Mouse (Mus musculus): ENCODE measurements at regions not wholly inside any gene's neighbourhood (a gene's known extent, or its start where the extent isn't known, plus 50 kb on each side); places are given as distances from the start of the nearest gene placed in this dataset.
"Not testable (repeated sequence)": the region's sequence is repeated elsewhere in the genome, so short reads cannot be mapped to it uniquely, and the experiment has no call there.

DNA sequence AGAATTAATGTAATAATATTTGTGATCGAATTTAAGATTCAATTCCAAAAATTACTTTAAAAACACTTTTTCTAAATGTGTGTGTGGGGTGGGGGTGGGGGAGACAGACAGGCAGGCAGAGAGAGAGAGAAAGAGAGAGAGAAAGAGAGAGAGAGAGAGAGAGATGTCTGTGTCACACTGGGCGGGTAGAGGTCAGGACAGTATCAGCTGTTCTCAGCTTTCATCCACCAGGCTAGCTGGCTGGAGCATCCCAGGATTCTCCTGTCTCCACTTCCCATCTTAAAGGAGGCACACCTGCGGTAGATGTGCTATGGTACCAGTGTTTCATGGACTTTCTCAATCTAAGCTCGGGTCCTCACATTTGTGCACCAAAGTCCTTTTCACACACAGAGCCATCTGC, 73.3 kb upstream of the Klf14 start:
- no peak for DNase-seq (ENCODE audit: low read depth in 3 of 3, low spot score in 3 of 3)
- Histone ChIP-seq H3K27me3 (ENCODE audit: control insufficient read depth, insufficient read depth, low read length) (no peaks in the 10 kb centered on the region), H3K9me3 (ENCODE audit: control insufficient read depth, low read length) (no peaks in the 10 kb centered on the region), H3K4me3 (ENCODE audit: insufficient read depth in 1 of 2, low read depth in 2 of 2, low read length in 2 of 2) (no peak overlapping the region), H3K4me2 (ENCODE audit: low read depth) (no peak overlapping the region), H3K9ac (replicated peaks) (no peak overlapping the region), H3K4me1 (replicated peaks; ENCODE audit: control insufficient read depth in 2 of 2, insufficient read depth in 2 of 2, low read length in 1 of 2) (no peaks in the 10 kb centered on the region), H3K27ac (no peak overlapping the region), H3K36me3 (replicated peaks; ENCODE audit: control insufficient read depth, insufficient read depth, low read depth) (no peaks in the 10 kb centered on the region)
- 55% methylated on average over 4 of the region's 4 CpGs for WGBS (ENCODE audit: insufficient replicate concordance)
- no peak for TF ChIP-seq EP300 (IDR thresholded peaks at IDR 0.05; ENCODE audit: low read depth)
- TF ChIP-seq CTCF (IDR thresholded peaks at IDR 0.05; ENCODE audit: low read depth): no peak
- ATAC-seq (ENCODE audit: insufficient read depth): no peak

DNA sequence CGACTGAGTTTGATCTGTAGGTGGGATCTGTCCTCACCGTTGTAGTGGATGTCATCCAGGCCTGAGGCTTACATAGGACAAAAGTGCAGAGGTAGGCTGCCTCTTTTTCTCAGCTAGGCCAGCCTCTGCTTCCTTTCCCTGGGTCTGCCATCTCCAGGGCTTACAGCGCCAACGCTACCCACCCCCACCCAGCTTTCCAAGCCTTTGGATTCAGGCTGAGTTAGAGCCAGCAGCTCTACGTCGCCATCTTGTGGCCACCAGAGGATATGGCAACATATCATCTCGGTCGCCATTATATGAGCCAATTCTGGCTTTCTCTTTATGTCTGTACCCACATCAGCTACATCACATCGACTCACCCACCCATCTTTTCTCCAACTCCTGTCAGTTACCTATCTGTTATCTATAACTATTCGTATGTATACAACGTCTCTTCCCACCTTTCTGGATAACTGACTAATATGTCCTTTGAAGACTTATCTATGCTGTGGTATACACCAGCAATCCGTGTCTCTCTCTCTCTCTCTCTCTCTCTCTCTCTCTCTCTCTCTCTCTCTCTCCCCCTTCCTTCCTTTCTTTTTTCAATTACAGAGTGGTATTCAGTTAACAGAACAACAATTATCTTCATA, 74.2 kb upstream of the Klf14 start:
- H3K9ac ChIP-seq (replicated peaks): no peak overlapping the region
- no peak for ATAC-seq (ENCODE audit: insufficient read depth)
- no peaks in the 10 kb centered on the region for H3K4me1 ChIP-seq (replicated peaks; ENCODE audit: control insufficient read depth in 2 of 2, insufficient read depth in 2 of 2, low read length in 1 of 2)
- H3K4me2 ChIP-seq (ENCODE audit: low read depth): no peak overlapping the region
- no peaks in the 10 kb centered on the region for H3K27me3 ChIP-seq (ENCODE audit: control insufficient read depth, insufficient read depth, low read length)
- H3K27ac ChIP-seq: no peak overlapping the region
- no peak overlapping the region for H3K4me3 ChIP-seq (ENCODE audit: insufficient read depth in 1 of 2, low read depth in 2 of 2, low read length in 2 of 2)
- 4% methylated on average over 12 of the region's 12 CpGs for WGBS (ENCODE audit: insufficient replicate concordance)
- H3K36me3 ChIP-seq (replicated peaks; ENCODE audit: control insufficient read depth, insufficient read depth, low read depth): no peaks in the 10 kb centered on the region
- TF ChIP-seq CTCF (IDR thresholded peaks at IDR 0.05; ENCODE audit: low read depth) (peak; percentile 96), EP300 (IDR thresholded peaks at IDR 0.05; ENCODE audit: low read depth) (no peak)
- peak; percentile 11 to 26 (median 23) for DNase-seq (ENCODE audit: low read depth in 3 of 3, low spot score in 3 of 3)
- H3K9me3 ChIP-seq (ENCODE audit: control insufficient read depth, low read length): no peaks in the 10 kb centered on the region

GRCm38 (mm10) chr6:31034796-31035195, 75.9 kb upstream of the Klf14 start:
- ATAC-seq (ENCODE audit: insufficient read depth): no peak
- H3K4me1 ChIP-seq (replicated peaks; ENCODE audit: control insufficient read depth in 2 of 2, insufficient read depth in 2 of 2, low read length in 1 of 2): no peaks in the 10 kb centered on the region
- WGBS (ENCODE audit: insufficient replicate concordance): 70% methylated on average over 10 of the region's 10 CpGs

DNA sequence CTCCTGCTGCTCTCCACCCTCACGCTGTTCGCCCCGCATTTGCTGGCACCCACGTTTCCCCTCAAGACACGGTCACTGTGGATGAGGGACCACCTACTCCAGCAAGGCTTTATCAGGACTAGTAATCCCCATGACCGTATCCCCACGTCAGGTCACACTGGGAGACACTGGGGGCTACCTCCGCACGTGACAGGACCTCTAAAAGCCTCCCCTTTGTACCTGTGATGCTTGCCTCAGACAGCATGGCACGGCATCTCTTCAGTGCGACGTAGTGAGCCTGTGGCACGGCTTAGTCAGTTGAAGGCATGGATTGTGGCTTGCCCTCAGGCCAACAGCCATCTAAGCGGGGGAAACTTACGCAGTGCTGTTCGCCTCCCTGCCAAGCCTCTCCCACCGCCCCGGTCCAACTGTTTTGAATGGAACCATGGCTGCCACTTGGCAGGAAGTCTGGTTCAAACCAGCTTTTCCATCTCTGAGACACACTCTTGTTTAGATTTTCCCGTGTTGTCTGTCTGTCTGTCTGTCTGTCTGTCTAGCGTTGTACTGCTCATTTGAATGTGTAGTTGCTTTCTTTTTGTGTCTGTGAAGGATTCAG, 79.0 kb upstream of the Klf14 start:
- H3K9me3 ChIP-seq (ENCODE audit: control insufficient read depth, low read length): no peaks in the 10 kb centered on the region
- no peak overlapping the region for H3K27ac ChIP-seq
- H3K27me3 ChIP-seq (ENCODE audit: control insufficient read depth, insufficient read depth, low read length): no peaks in the 10 kb centered on the region
- TF ChIP-seq EP300 (IDR thresholded peaks at IDR 0.05; ENCODE audit: low read depth): no peak
- TF ChIP-seq CTCF (IDR thresholded peaks at IDR 0.05; ENCODE audit: low read depth): no peak
- H3K9ac ChIP-seq (replicated peaks): no peak overlapping the region
- H3K4me2 ChIP-seq (ENCODE audit: low read depth): no peak overlapping the region
- no peak for DNase-seq (ENCODE audit: low read depth in 3 of 3, low spot score in 3 of 3)
- WGBS (ENCODE audit: insufficient replicate concordance): 65% methylated on average over 20 of the region's 20 CpGs
- H3K36me3 ChIP-seq (replicated peaks; ENCODE audit: control insufficient read depth, insufficient read depth, low read depth): no peaks in the 10 kb centered on the region
- H3K4me1 ChIP-seq (replicated peaks; ENCODE audit: control insufficient read depth in 2 of 2, insufficient read depth in 2 of 2, low read length in 1 of 2): no peaks in the 10 kb centered on the region
- no peak for ATAC-seq (ENCODE audit: insufficient read depth)
- no peak overlapping the region for H3K4me3 ChIP-seq (ENCODE audit: insufficient read depth in 1 of 2, low read depth in 2 of 2, low read length in 2 of 2)

More at GRCm38 (mm10) chr6:31034796-31035195, 75.9 kb upstream of the Klf14 start:
- H3K27me3 ChIP-seq (ENCODE audit: control insufficient read depth, insufficient read depth, low read length): no peaks in the 10 kb centered on the region
- H3K4me3 ChIP-seq (ENCODE audit: insufficient read depth in 1 of 2, low read depth in 2 of 2, low read length in 2 of 2): no peak overlapping the region
- H3K9me3 ChIP-seq (ENCODE audit: control insufficient read depth, low read length): no peaks in the 10 kb centered on the region
- DNase-seq (ENCODE audit: low read depth in 3 of 3, low spot score in 3 of 3): no peak
- H3K9ac ChIP-seq (replicated peaks): no peak overlapping the region
- no peak overlapping the region for H3K4me2 ChIP-seq (ENCODE audit: low read depth)
- no peaks in the 10 kb centered on the region for H3K36me3 ChIP-seq (replicated peaks; ENCODE audit: control insufficient read depth, insufficient read depth, low read depth)
- H3K27ac ChIP-seq: no peak overlapping the region
- TF ChIP-seq CTCF (IDR thresholded peaks at IDR 0.05; ENCODE audit: low read depth) (no peak), EP300 (IDR thresholded peaks at IDR 0.05; ENCODE audit: low read depth) (no peak)

DNA sequence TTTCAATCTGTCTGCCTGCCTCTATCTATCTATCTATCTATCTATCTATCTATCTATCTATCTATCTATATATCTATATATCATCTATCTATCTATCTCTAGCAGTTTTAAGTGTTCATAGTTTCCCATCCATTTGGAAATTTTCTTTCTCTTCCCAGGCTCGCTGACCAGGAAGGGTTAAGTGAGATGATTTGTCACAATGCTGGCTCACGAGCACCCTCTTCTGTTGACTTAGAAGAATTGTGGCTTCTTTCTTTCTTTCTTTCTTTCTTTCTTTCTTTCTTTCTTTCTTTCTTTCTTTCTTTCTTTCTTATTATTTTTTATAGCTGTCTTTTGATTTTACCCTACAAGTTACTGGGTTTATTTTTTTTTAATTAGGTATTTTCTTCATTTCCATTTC, 79.6 kb upstream of the Klf14 start:
- H3K9ac ChIP-seq (replicated peaks); ATAC-seq (ENCODE audit: insufficient read depth); H3K4me2 ChIP-seq (ENCODE audit: low read depth); DNase-seq (ENCODE audit: low read depth in 3 of 3, low spot score in 3 of 3); H3K4me3 ChIP-seq (ENCODE audit: insufficient read depth in 1 of 2, low read depth in 2 of 2, low read length in 2 of 2); H3K36me3 ChIP-seq (replicated peaks; ENCODE audit: control insufficient read depth, insufficient read depth, low read depth); H3K27me3 ChIP-seq (ENCODE audit: control insufficient read depth, insufficient read depth, low read length); H3K9me3 ChIP-seq (ENCODE audit: control insufficient read depth, low read length); H3K27ac ChIP-seq; H3K4me1 ChIP-seq (replicated peaks; ENCODE audit: control insufficient read depth in 2 of 2, insufficient read depth in 2 of 2, low read length in 1 of 2): not testable (repeated sequence)
- peak; percentile 42; the same call in 1 of the 2 replicates for TF ChIP-seq CTCF (IDR thresholded peaks at IDR 0.05; ENCODE audit: low read depth)
- WGBS (ENCODE audit: insufficient replicate concordance): 1% methylated on average over 2 of the region's 2 CpGs

All from liver, embryonic 14.5 days (tissue).